Mouse (Mus musculus) midbrain, embryonic 16.5 days (tissue): ENCODE measurements around the gene Lef1. TPM values are rescaled to one million over a fixed set of nuclear protein-coding genes. Genes with fewer than 3 reads are reported as not detected.

ENCODE experiments used
- ATAC-seq: fragments of 200-750 bp; cut with Nextera tagmentation; 2 replicates; pipeline ENCODE4 v1.8.0; 2017; ENCODE audit warnings: moderate TSS enrichment
- H3K27ac ChIP-seq: fragments of 300-500 bp; sonication (generic); 2 replicates; pipeline ENCODE4 v1.5.1; 2014; ENCODE audit warnings: mild to moderate bottlenecking, low read length, mixed read lengths
- H3K27me3 ChIP-seq: fragments of 300-500 bp; sonication (generic); 2 replicates; pipeline ENCODE4 v1.6.1; 2014; ENCODE audit warnings: low read depth, low read length, mixed read lengths; ENCODE audit not compliant: control insufficient read depth, insufficient read depth
- H3K36me3 ChIP-seq: fragments of 300-500 bp; sonication (generic); 2 replicates; pipeline ENCODE4 v1.6.1; 2014; ENCODE audit warnings: mild to moderate bottlenecking, low read length, moderate library complexity, mixed read lengths; ENCODE audit not compliant: control insufficient read depth, insufficient read depth
- H3K4me1 ChIP-seq: fragments of 300-500 bp; sonication (generic); 2 replicates; pipeline ENCODE4 v1.6.1; 2014; ENCODE audit warnings: mild to moderate bottlenecking, low read length, mixed read lengths; ENCODE audit not compliant: control insufficient read depth, insufficient read depth
- H3K4me2 ChIP-seq: fragments of 300-500 bp; sonication (generic); 2 replicates; pipeline ENCODE4 v1.6.1; 2014; ENCODE audit warnings: mild to moderate bottlenecking, low read length, mixed read lengths
- H3K4me3 ChIP-seq: fragments of 300-500 bp; sonication (generic); 2 replicates; pipeline ENCODE4 v1.5.1; 2014; ENCODE audit warnings: low read depth, mild to moderate bottlenecking, low read length, moderate library complexity, mixed read lengths
- H3K9ac ChIP-seq: fragments of 300-500 bp; sonication (generic); 2 replicates; pipeline ENCODE4 v1.6.1; 2014; ENCODE audit warnings: low read depth, low read length, mixed read lengths
- H3K9me3 ChIP-seq: fragments of 300-500 bp; sonication (generic); replicated peaks from 2 replicates; pipeline ENCODE4 v1.6.1; 2014; ENCODE audit warnings: mild to moderate bottlenecking, low read length, mixed read lengths; ENCODE audit not compliant: control insufficient read depth, poor library complexity, severe bottlenecking
- WGBS: fragments of 180-500 bp; shearing (Covaris S2); extraction: QIAGEN DNeasy Blood & Tissue Kit; methylation state at CpG from one replicate; pipeline ENCODE4 v1.1.7; 2014; 5-methylcytosine and 5-hydroxymethylcytosine counted together
- polyA plus RNA-seq: library from polyadenylated mRNA; unstranded; fragments of >200 nt; fragmentation: Nextera tagmentation; extraction: Ambion mirVana; gene quantifications from 2 replicates; pipeline ENCODE4 v1.2.1, GENCODE M21; 2015

Gene Lef1
- polyA plus RNA-seq, 1 experiment from 2014 or later = 81.3 TPM

DNA sequence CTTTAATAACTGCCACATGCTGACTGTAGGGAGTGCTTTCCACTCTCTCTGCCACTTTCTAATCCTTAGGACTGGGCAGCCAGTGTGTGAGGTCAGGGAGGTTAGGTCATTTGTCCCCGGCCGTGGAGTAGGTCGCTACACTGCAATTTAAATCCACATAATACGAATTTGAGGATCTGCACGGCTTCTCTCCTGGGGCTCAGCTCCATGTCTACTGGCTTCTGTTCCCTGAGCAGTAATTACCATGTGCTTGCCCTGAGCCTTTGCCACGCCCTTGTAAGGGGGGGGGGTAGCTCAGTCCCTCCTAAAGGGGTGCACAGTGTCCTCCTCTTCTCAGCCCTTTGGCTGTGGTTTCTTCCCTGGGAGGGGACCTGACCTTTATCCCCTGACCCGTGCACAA is 92.0 kb downstream of the Lef1 start:
- no peak overlapping the region for H3K4me2 ChIP-seq
- H3K36me3 ChIP-seq = peaks cover 2% of the 10 kb centered on the region; the same call in 1 of the 2 replicates
- no peaks in the 10 kb centered on the region for H3K9me3 ChIP-seq
- no peaks in the 10 kb centered on the region for H3K27me3 ChIP-seq
- H3K4me3 ChIP-seq = no peak overlapping the region
- H3K27ac ChIP-seq = no peak overlapping the region
- no peak overlapping the region for H3K9ac ChIP-seq
- whole genome bisulfite sequencing = 27% methylated on average over 7 of the region's 7 CpGs
- H3K4me1 ChIP-seq = no peaks in the 10 kb centered on the region
- 0 out of 2 replicates have a peak, but pooled peaks have one; percentile 15 for ATAC-seq

GRCm38 (mm10) chr3:131207846-131208245 is 97.6 kb downstream of the Lef1 start:
- no peak overlapping the region for H3K4me3 ChIP-seq
- H3K27me3 ChIP-seq = no peaks in the 10 kb centered on the region
- no peak overlapping the region for H3K9ac ChIP-seq
- no peak overlapping the region for H3K27ac ChIP-seq
- H3K36me3 ChIP-seq = peaks cover 2% of the 10 kb centered on the region; the same call in 1 of the 2 replicates
- H3K9me3 ChIP-seq = no peaks in the 10 kb centered on the region
- no peaks in the 10 kb centered on the region for H3K4me1 ChIP-seq
- H3K4me2 ChIP-seq = no peak overlapping the region
- ATAC-seq = no peak
- 75% methylated on average over 5 of the region's 5 CpGs for WGBS

DNA sequence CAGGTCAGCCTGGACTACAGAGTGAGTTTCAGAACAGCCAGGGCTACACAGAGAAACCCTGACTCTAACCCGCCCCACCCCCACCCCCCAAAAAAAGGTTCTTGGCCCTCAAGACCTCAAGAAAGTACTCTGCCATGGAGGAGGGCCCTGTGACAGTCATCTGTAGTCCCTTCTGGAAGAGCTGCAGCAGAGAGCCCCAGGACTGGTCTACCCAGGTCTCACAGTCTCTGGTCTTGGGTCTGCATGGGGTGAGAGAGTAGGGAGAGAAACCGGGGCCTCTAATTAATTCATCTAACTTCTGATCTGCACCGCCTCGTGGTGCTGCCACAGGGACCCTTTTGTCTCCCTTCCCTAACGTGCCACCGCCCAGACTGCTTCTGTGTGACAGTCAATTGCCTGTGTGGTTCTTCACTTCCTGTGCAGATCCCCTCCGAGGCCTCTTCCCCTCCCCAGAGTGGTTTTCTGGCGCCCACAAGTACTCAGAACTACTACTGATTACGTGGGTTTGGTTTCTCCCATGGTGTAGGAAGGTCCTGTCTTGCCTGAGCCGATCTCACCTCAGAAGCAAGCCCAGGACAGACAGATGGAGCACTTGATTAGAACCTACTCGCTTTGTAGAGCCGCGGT is 98.1 kb downstream of the Lef1 start:
- no peak overlapping the region for H3K4me3 ChIP-seq
- 0 out of 2 replicates have a peak, but pooled peaks have one; percentile 36 for ATAC-seq
- 58% methylated on average over 13 of the region's 13 CpGs for WGBS

DNA sequence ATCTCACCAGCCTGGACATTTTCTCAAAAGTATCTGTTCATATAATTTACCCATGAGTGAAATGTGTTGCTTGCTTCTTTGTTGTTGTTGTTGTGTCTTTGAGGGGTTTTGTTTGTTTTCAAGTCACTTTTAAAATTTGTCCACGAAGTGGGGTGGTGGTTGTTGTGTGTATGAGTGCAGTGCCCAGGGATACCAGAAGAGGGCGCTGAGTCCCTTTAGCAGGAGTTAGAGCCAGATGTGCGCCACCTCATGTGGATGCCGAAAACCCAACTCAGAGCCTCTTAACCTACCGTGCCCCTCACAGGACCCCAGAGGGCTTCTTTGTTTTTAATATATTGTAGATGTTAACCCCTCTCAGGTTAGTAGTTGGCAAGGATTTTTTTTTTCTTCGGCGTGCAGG is 101.9 kb downstream of the Lef1 start:
- WGBS = 87% methylated on average over 7 of the region's 7 CpGs
- H3K9me3 ChIP-seq = no peaks in the 10 kb centered on the region
- H3K4me2 ChIP-seq = no peak overlapping the region

More for the DNA sequence above, 98.1 kb downstream of the Lef1 start:
- H3K4me2 ChIP-seq = no peak overlapping the region
- H3K36me3 ChIP-seq = peaks cover 2% of the 10 kb centered on the region; the same call in 1 of the 2 replicates
- no peak overlapping the region for H3K9ac ChIP-seq
- H3K9me3 ChIP-seq = no peaks in the 10 kb centered on the region
- no peak overlapping the region for H3K27ac ChIP-seq
- no peaks in the 10 kb centered on the region for H3K4me1 ChIP-seq
- no peaks in the 10 kb centered on the region for H3K27me3 ChIP-seq

GRCm38 (mm10) chr3:131214060-131214658 is 103.9 kb downstream of the Lef1 start:
- Histone ChIP-seq H3K36me3 (no peaks in the 10 kb centered on the region), H3K4me1 (no peaks in the 10 kb centered on the region), H3K9me3 (no peaks in the 10 kb centered on the region), H3K27ac (no peak overlapping the region), H3K4me2 (no peak overlapping the region), H3K4me3 (no peak overlapping the region), H3K27me3 (no peaks in the 10 kb centered on the region), H3K9ac (no peak overlapping the region)
- WGBS = 80% methylated on average over 9 of the region's 9 CpGs
- no peak for ATAC-seq

More for the DNA sequence above, 101.9 kb downstream of the Lef1 start:
- no peaks in the 10 kb centered on the region for H3K27me3 ChIP-seq
- no peak for ATAC-seq
- no peak overlapping the region for H3K9ac ChIP-seq
- no peaks in the 10 kb centered on the region for H3K36me3 ChIP-seq
- H3K27ac ChIP-seq = no peak overlapping the region
- H3K4me1 ChIP-seq = no peaks in the 10 kb centered on the region
- no peak overlapping the region for H3K4me3 ChIP-seq

DNA sequence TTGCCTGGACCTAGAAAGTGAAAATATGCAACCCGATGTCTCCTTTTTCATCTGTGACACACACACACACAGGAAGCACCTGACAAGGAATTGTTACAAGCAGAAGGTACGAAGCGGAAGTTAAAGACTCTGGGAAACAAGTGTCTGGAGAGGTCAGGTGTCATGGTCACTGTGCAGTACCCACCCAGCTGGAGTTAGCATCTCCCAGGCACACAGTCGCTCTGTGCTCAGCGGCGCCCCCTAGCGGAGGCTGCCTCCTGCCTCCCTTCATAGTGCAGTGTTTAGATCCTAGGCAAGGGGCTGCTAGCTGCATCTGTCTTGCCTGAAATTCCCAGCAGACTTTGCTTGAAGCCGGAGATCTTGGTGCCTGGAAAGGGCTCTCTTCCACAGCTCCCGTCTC is 104.6 kb downstream of the Lef1 start:
- no peaks in the 10 kb centered on the region for H3K9me3 ChIP-seq
- no peak overlapping the region for H3K27ac ChIP-seq
- ATAC-seq = no peak
- no peak overlapping the region for H3K4me2 ChIP-seq
- no peaks in the 10 kb centered on the region for H3K4me1 ChIP-seq
- H3K4me3 ChIP-seq = no peak overlapping the region
- H3K36me3 ChIP-seq = no peaks in the 10 kb centered on the region
- no peak overlapping the region for H3K9ac ChIP-seq
- WGBS = 66% methylated on average over 9 of the region's 9 CpGs
- no peaks in the 10 kb centered on the region for H3K27me3 ChIP-seq

DNA sequence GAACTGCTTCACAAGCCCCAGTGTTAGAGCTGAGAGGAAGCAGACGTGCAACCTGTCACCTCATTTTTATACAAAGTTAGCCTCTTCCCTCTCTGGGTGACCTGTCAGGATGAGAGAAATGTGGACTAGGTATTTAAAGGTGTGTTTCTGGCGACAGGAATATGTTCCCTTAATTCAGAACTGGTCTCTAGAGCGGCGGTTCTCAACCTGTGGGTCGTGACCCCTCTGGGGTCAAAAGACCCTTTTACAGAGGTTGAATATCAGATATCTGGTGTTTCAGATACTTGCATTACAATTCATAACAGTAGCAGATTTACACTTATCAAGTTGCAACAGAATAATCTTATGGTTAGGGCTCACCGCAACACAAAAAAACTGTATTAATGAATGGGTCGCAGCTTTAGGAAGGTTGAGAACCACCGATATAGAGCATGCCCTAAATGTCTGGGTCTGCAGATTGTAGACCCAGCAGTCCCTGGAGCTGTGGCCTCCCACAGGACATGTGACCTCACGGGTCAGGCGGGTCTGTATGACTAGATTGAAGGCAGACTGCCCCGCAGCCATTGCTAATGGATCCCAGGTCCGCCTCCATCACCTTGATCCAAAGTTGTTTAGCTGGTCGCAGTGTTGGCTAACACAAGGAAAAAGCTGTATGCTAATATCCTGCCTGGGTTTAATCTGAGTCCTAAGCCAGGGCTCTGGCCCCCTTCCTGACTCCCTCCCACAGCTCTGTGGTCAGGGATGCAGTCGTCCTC is 108.5 kb downstream of the Lef1 start:
- ATAC-seq = no peak
- Histone ChIP-seq H3K4me3 (no peak overlapping the region), H3K27ac (no peak overlapping the region), H3K9me3 (no peaks in the 10 kb centered on the region), H3K9ac (no peak overlapping the region), H3K4me1 (no peaks in the 10 kb centered on the region), H3K4me2 (no peak overlapping the region), H3K36me3 (no peaks in the 10 kb centered on the region), H3K27me3 (no peaks in the 10 kb centered on the region)
- 92% methylated on average over 14 of the region's 14 CpGs for WGBS

DNA sequence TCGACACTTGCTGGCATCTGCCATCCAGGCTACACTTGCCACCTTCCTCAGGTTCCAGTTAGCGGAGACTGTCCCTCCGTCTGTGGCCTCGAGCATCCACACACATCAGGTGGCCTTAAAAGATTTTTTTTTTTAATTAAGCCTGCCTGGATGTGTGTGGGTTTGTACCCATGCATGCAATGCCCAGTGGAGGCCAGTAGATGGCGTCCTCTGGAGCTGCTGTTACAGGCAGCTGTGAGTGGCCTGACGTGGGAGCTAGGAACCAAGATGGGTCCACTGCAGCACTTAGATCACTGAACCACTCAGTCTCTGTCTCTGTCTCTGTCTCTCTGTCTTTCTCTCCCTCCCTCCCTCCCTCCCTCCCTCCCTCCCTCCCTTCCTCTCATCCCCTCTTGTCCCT is 117.8 kb downstream of the Lef1 start:
- H3K4me1 ChIP-seq = no peaks in the 10 kb centered on the region
- H3K4me3 ChIP-seq = no peak overlapping the region
- no peaks in the 10 kb centered on the region for H3K36me3 ChIP-seq
- H3K9ac ChIP-seq = no peak overlapping the region
- no peak for ATAC-seq
- 70% methylated on average over 6 of the region's 6 CpGs for WGBS
- no peak overlapping the region for H3K27ac ChIP-seq
- no peak overlapping the region for H3K4me2 ChIP-seq
- no peaks in the 10 kb centered on the region for H3K27me3 ChIP-seq
- H3K9me3 ChIP-seq = no peaks in the 10 kb centered on the region

DNA sequence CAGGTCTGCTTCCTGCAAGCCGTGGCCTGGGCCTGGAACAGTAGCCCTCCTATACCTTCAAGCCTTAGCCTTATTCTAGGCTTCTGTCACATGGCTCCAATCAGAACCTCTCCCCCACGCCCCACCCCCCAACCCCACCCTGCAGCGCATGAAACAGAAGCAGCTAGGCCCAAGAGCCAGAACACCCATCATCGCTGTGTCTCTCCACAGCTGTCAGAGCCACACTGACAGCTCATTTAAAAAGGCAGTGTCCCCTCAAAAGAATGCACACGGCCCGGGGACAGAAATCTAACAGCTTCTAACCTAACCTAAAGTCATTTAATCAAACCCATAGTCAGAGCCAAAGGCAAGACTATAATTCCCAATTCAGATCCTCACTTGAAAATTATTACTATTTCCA is 126.8 kb downstream of the Lef1 start:
- no peaks in the 10 kb centered on the region for H3K27me3 ChIP-seq
- no peaks in the 10 kb centered on the region for H3K9me3 ChIP-seq
- no peak overlapping the region for H3K27ac ChIP-seq
- H3K9ac ChIP-seq = no peak overlapping the region
- WGBS = 73% methylated on average over 6 of the region's 6 CpGs
- peak; percentile 3; the same call in 1 of the 2 replicates for ATAC-seq
- H3K36me3 ChIP-seq = no peaks in the 10 kb centered on the region
- H3K4me3 ChIP-seq = no peak overlapping the region
- peaks cover 5% of the 10 kb centered on the region; the same call in 1 of the 2 replicates for H3K4me1 ChIP-seq
- no peak overlapping the region for H3K4me2 ChIP-seq
